Mouse (Mus musculus) brown adipose tissue, adult 24 weeks (tissue): ENCODE measurements around the gene Sel1l2. TPM values are rescaled to one million over a fixed set of nuclear protein-coding genes. Genes with fewer than 3 reads are reported as not detected.

ENCODE experiments used
- H3K27ac ChIP-seq: fragments of 200-500 bp; replicated peaks from 2 replicates; pipeline ENCODE4 v1.5.1; 2012; ENCODE audit warnings: low read depth, mild to moderate bottlenecking, low read length
- H3K4me1 ChIP-seq: fragments of 200-500 bp; 2 replicates; pipeline ENCODE4 v1.6.1; 2012; ENCODE audit warnings: low read length, mixed read lengths; ENCODE audit not compliant: control insufficient read depth, insufficient read depth, insufficient read length
- H3K4me3 ChIP-seq: fragments of 200-500 bp; 2 replicates; pipeline ENCODE4 v1.5.1; 2012; ENCODE audit warnings: low read depth, mild to moderate bottlenecking, low read length, moderate library complexity; ENCODE audit not compliant: insufficient read depth
- polyA plus RNA-seq: library from polyadenylated mRNA; stranded (reverse); fragments of >200 nt; gene quantifications from 2 replicates; pipeline ENCODE4 v1.2.4, GENCODE M21; 2012; ENCODE audit not compliant: missing spikeins, insufficient read depth, insufficient read length

The Sel1l2 gene
- not detected in 2 replicates for polyA plus RNA-seq

DNA sequence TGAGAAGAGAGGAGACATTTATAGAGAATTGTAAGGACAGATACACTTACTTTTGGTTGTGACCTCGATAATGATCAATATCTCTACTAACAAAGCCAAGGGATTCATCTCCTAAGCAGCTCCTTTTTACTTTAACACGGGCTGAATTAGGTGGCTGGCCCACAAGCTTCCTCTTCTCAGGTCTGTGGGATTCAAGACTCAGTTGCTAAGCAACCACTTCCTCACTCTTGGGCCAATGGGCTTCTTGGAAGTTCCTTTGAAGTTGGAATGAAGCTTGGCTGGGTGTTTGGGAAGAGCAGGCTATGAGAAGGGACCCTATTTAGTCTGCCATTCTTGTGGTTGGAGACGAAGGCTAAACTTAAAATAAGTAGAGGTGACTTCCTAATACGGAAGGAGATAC, at the start of gene Sel1l2:
Sel1l2 (minus strand) TSS at position 182 of the 400 bp plus-strand sequence.
- no peak within 1 kb of the TSS for H3K27ac ChIP-seq
- no peak within 1 kb of the TSS for H3K4me3 ChIP-seq
- no peaks in the 10 kb centered on the region for H3K4me1 ChIP-seq

DNA sequence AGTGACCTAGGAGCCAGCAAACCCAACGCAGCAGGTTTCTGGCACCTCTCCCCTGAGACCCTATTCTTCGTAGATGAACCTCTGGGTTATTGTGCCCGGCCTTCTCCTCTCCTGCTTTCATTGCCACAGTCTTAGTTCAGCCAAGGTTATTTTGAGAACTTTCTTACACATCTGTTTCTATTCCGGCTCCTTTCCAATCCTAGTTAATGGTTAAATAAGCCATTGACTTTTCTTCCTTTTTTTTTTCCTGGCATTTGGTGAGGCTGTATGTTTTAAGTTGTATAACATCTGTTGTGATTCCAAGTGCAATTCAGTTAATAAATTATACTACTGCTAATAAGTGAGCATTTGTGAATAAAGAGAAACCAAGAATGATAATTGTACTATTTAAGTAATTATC, 49.6 kb upstream of the Sel1l2 start:
- Histone ChIP-seq H3K27ac (no peak overlapping the region), H3K4me1 (no peaks in the 10 kb centered on the region), H3K4me3 (no peak overlapping the region)

DNA sequence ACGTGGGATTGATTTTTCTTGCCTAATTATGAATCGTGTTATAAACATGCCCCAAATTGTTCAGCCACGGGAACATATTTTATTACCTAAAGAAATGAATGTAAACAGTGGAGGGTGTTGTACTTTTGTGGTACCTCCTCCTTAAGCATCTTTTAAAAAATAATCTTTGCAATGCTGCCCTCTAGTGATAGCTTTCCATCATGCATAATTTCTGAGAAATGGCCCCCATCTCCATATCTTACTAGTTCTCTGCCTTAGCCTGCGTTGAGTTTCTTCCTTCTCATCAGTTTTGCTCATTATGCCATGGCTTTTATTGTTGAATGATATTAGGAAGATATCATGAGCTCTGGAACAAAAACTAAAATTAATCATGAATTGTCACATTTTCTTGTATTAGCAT, 37.8 kb upstream of the Sel1l2 start:
- Histone ChIP-seq H3K4me3 (no peak overlapping the region), H3K4me1 (no peaks in the 10 kb centered on the region), H3K27ac (no peak overlapping the region)

DNA sequence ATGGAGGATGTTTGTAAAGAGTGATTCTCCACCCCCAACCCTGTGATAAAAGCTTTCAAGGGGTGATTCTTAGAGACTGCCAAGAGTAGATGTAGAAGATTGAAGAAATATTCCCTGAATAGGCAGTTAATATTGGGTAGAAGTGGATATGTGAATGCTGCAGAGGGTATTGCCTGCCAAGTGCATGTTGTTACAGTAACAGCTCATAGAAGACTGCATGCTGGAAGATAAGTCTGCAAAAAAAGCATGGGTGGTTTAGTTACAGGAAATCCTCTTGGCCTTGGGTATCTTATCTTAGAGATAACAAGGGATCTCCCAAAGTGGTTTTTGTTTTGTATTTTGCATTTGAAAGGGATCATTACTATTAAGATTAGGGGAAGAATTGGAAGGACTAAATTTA, 36.3 kb upstream of the Sel1l2 start:
- Histone ChIP-seq H3K27ac (no peak overlapping the region), H3K4me3 (no peak overlapping the region), H3K4me1 (no peaks in the 10 kb centered on the region)

DNA sequence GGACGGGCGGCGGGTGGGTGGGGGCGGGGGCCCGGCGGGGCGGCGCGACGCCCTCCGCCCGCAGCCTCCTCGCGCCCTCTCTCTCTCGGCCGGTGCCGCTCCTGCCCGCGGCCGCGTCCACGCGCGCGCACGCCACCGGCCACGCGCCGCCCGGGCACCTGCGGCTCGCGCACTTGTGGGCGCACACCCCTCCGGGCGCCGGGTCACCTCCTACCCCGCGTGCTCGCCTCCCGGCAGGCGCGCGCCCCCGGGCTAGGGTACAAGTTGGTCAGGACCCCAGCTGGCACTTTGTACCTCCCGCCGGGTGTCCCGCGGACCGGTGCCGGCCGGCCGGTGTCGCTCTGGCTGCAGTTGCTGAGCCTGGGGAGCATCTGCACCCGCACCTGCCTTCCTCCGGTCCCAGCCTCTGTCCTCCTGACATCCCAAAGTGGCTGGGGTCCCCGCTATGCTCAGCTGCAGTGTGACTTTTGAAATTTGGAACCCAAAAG, 6.3 kb upstream of the Sel1l2 start:
- no peak overlapping the region for H3K27ac ChIP-seq

DNA sequence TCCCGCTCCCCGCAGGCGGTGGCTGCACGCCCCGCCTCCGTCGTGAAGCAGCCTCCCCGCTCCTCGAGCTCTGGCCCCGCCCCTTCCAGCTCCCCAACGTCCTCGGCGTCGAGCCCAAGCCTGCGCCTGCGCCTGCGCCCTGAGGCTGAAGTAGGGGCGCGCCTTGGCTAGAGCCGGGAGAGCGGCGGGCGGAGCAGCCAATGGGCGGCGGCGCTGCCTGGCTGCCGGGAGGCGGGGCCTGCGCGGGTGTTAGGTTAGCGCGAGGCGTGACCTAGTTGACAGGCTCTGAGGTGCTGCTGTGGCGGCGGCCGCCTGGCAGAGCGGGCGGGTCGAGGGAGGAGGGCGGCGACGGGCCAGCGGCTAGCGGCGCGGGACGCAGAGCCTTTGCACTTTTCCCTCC, 5.7 kb upstream of the Sel1l2 start, which contains the start of gene Macrod2:
Macrod2 (plus strand) TSS at position 131 of the 400 bp plus-strand sequence.
- H3K4me3 ChIP-seq, result peak within 1 kb of the TSS; percentile 61
- no peaks in the 10 kb centered on the region for H3K4me1 ChIP-seq
- H3K27ac ChIP-seq, result no peak within 1 kb of the TSS

More for the DNA sequence above, 6.3 kb upstream of the Sel1l2 start:
- no peaks in the 10 kb centered on the region for H3K4me1 ChIP-seq
- peak overlapping the region; percentile 61 for H3K4me3 ChIP-seq

DNA sequence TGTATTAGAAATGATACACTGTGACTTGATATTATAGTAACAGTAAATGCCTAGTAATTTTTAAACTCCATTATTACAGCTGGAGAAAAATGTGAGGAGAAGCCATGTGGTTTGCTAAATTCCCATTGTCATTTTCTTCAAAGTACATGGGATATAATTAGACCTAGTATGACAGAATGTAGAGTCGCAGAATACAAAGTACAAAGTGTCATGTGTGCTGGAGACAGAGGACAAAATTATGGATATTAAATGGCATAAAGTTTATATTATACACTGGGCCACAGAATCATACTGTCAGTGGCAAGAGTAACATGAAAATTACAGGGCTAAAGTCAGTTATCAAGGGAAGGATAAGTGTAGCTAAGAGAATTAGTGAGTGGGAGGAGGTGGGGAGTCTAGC, 24.7 kb downstream of the Sel1l2 start:
- H3K4me1 ChIP-seq, result no peaks in the 10 kb centered on the region

DNA sequence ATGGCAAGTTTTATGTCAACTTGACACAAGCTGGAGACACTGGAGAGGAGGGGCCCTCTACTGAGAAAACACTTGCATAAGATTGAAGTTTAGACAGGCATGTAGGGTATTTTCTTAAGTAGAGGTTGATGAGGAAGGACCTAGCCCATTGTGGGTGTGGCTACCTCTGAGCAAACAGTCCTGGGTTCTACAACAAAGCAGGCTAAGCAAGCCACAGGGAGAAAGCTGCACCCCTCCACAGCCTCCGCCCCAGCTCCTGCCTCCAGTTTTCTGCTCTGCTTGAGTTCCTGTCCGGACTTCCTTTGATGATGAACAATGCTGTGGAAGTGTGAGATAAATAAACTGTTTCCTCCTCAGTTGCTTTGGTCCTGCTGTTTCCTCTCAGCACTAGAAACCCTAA, 29.6 kb downstream of the Sel1l2 start:
- no peak overlapping the region for H3K27ac ChIP-seq
- no peaks in the 10 kb centered on the region for H3K4me1 ChIP-seq

More for the DNA sequence above, 24.7 kb downstream of the Sel1l2 start:
- H3K27ac ChIP-seq, result no peak overlapping the region
- no peak overlapping the region for H3K4me3 ChIP-seq

DNA sequence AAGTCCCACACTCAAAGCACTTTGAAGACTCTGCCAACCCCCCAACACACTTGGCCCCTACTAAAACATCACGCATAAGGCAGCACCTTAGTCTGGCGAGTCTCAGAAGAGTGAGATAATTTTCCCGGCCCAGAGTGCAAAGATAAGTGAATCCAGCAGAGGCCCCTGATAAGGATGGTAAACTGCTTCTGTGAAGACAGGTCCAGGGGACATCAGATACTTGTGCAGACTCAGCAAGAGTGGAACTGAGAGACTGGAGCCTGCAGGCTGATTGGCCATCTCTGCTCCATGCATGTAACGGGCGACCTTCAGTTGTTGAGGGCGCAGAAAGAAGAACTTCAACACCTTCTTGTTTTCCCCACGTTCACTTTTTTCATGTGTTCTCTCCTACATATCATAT, 47.1 kb downstream of the Sel1l2 start:
- Histone ChIP-seq H3K27ac (no peak overlapping the region), H3K4me3 (no peak overlapping the region), H3K4me1 (no peaks in the 10 kb centered on the region)

More for the DNA sequence above, 29.6 kb downstream of the Sel1l2 start:
- H3K4me3 ChIP-seq, result no peak overlapping the region

DNA sequence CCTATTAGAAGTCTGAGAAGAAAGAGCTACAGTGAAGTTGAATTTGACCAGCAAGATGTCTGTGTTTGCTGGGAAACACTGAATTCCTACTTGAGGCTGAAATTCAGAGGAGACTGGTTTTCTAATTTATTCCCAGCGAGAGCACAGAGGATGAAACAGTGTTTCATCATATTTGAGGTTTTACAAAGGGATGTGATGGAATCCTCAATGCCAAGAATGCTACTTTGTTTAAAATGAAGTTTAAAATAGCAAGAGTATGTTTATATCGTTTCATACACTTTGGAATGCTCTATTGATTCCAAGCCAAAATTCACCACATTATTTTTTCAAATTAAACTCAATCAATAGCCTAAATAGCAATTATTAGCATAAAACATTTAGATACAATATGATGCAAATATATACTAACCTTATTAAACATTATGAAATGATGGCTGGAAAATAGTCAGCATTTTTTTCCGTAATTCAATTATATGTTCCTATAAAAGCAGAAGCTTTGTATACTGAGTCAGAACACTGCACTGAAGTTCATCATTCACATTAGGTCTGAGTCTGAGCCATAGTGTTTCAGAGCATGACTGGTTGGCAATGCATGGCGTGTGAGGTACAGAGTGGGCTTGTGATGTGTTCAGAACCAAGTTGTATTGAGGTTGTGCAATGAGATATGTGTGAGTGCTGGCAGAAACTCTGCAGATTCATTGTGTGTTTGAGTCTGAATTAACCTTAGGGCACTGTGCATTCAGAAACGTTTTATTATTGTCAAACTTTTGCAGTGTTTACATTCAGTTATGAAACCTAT, 58.8 kb downstream of the Sel1l2 start:
- H3K27ac ChIP-seq, result no peak overlapping the region
- H3K4me1 ChIP-seq, result no peaks in the 10 kb centered on the region
- no peak overlapping the region for H3K4me3 ChIP-seq

DNA sequence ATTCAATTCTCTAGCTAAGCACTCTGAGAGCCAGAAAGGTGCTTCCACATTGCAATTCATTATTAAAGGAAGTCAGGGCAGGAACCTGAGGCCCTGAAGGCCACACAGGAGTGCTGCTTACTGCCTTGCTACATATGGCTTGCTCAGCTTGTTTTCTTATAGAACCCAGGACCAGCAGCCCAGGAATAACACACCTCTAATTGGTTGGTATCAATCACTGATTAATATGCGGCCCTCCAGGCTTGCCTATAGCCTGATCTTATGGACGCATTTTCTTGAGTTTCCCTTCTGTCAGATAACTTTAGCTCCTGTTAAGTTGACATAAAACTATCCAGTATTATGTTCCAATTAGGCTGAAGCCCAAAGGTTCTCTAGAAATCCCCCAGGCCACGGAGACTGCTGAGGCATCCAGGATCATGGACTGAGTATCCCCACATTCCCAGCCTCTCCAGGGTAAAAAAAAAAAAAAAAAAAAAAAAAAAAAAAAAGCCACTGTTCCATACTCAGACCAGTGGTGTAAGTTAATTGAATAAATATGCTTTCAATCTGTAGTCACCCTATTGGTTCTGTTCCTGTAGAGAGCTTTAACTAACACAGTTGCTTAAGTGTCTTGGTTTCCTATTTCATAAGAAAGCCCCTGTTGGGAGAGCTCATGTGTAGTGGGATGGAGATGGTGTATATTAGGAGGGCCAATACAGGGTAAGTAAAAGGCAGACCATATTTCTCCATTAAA, 86.4 kb downstream of the Sel1l2 start:
- no peaks in the 10 kb centered on the region for H3K4me1 ChIP-seq
- no peak overlapping the region for H3K27ac ChIP-seq
- no peak overlapping the region for H3K4me3 ChIP-seq

DNA sequence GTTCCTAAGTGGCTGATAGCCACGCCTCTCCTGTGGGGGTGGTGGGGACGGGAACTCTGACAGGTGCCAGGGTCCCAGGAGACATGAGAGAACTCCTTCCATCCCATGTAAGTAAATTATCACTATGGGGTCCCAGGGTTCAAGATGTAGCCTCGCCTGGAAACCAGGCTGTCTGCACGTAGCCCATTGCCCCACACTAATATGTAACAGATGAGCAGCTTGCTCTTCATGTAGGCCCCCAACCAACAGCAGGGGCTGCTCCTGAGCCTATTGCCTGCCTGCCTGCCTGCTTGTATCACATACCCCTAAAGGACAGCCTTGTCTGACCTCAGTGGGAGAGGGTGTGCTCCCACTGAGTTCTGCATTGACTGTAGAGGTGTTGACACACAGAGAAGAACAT, 92.4 kb downstream of the Sel1l2 start:
- H3K4me3 ChIP-seq, result no peak overlapping the region
- H3K4me1 ChIP-seq, result no peaks in the 10 kb centered on the region
- no peak overlapping the region for H3K27ac ChIP-seq

DNA sequence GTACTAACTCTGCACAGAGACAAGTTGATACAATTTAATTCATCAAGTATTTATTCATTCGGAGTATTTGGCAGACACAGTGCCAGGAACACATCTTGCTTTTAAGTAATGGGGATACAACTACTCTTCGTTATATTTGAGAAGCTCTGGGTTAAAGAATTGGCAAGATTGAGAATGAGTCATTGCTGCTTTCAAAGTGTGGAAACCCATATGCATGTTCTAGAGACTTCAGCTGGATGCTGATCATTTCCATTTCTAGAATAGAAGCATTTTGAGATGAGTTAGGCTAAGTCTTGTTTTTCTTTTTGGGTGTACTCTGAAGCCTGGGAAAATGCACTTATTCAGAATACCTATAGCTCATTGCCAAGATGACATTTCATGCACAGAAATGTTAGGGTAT, 95.7 kb downstream of the Sel1l2 start:
- Histone ChIP-seq H3K4me1 (no peaks in the 10 kb centered on the region), H3K4me3 (no peak overlapping the region), H3K27ac (no peak overlapping the region)

DNA sequence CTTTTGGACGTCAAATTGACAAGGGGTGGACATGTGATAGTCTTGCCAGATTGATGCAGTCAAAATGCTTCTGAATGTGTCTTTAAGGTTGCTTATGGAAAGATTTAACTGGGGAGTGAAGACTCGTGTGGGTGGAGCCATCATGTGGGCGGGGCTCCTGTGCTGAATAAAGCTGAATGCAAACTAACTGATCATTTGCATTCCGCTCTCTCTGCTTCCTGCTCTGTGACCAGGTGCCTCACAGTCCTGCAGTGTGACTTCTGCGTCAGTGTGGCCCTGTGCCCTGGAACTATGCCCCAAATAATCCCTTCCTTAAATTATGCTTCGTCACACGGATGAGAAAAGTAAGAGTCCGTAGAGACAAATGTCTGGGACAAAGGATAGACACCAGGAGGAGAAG, 108.7 kb downstream of the Sel1l2 start:
- H3K27ac ChIP-seq, result no peak overlapping the region
- H3K4me1 ChIP-seq, result no peaks in the 10 kb centered on the region
- no peak overlapping the region for H3K4me3 ChIP-seq

DNA sequence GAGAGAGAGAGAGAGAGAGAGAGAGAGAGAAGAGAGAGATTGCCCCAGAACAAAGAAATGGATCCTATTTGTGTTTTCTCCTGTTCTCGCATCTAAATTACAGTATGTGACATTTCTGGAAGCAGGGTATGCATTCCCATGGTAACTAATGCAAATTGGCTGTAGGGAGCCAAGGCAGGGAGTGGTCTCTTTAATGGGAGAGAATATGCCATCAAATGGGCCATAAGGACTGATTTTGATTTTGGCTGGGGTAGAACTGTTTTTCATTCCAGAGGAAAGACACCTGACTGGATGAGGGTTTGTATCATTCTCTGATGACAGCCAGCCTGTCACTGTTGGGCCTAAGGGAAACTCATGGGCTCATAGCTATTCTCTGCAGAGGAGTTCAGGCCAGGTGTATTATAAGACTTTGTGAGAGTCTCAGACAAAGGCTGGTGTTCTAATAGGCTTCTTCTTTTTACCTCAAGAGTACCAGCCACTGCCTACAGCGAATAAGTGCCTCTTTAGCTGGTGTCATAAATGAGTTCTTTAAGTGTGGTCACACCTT, 133.8 kb downstream of the Sel1l2 start:
- H3K27ac ChIP-seq, result no peak overlapping the region
- H3K4me1 ChIP-seq, result no peaks in the 10 kb centered on the region
- no peak overlapping the region for H3K4me3 ChIP-seq
